Mouse (Mus musculus) heart, postnatal 10 days (tissue): Measurements from ENCODE around the gene Tbkbp1. TPM values are rescaled to one million over a fixed set of nuclear protein-coding genes. Genes with fewer than 3 reads are reported as not detected.
A peak's percentile ranks its signal among the peaks of the same experiment; 100 is the strongest.

ENCODE experiments used
- DNase-seq, 2 experiments: peaks; one replicate each; pipeline ENCODE4 v3.0.0; 2021
- intact Hi-C: fragments of 180-260 bp; cut with DNase I; formaldehyde crosslinking; loops from one replicate; pipeline ENCODE4 v1.15.1; 2025
- total RNA-seq, 2 experiments: library from RNA; stranded (reverse); gene quantifications; 2 replicates each; pipeline ENCODE4 v1.2.3; 2021

Tbkbp1 gene
- total RNA-seq, 2 experiments from 2014 or later: 15.9 to 17.3 TPM

- DNase-seq: no peak
- intact Hi-C loops: no loop called here
Observed at GRCm38 (mm10) chr11:97128956-97129355, 22.3 kb downstream of the Tbkbp1 start.

GRCm38 (mm10) chr11:97127470-97128223 lies 23.6 kb downstream of the Tbkbp1 start:
- intact Hi-C loops: no loop called here
- no peak for DNase-seq

- intact Hi-C loops: no loop called here
- DNase-seq: peak; percentile 52
Observed at GRCm38 (mm10) chr11:97126645-97127468, 24.4 kb downstream of the Tbkbp1 start.

- intact Hi-C loops: no loop called here
- DNase-seq: no peak
Observed at GRCm38 (mm10) chr11:97124266-97125036, 26.8 kb downstream of the Tbkbp1 start.

- intact Hi-C loops: no loop called here
- DNase-seq: no peak
Observed at GRCm38 (mm10) chr11:97123282-97123890, 27.9 kb downstream of the Tbkbp1 start.

- no peak for DNase-seq
Observed at GRCm38 (mm10) chr11:97120641-97121040, 30.7 kb downstream of the Tbkbp1 start.

GRCm38 (mm10) chr11:97120221-97120620 lies 31.1 kb downstream of the Tbkbp1 start:
- intact Hi-C loops: no loop called here
- DNase-seq: no peak

More at GRCm38 (mm10) chr11:97120641-97121040, 30.7 kb downstream of the Tbkbp1 start:
- intact Hi-C loops: no loop called here

- intact Hi-C loops: no loop called here
- DNase-seq: no peak
Observed at GRCm38 (mm10) chr11:97115797-97116196, 35.5 kb downstream of the Tbkbp1 start.

GRCm38 (mm10) chr11:97114671-97115601 lies 36.4 kb downstream of the Tbkbp1 start, which contains the start of gene Tbx21:
TSS of gene Tbx21 (minus strand) at chr11:97115331.
- intact Hi-C loops: no loop called here
- DNase-seq: no peak

- intact Hi-C loops: no loop called here
- DNase-seq: no peak
Observed at GRCm38 (mm10) chr11:97112519-97113125, 38.7 kb downstream of the Tbkbp1 start.

- intact Hi-C loops: no loop called here
- no peak for DNase-seq
Observed at GRCm38 (mm10) chr11:97108976-97109375, 42.3 kb downstream of the Tbkbp1 start.

- DNase-seq: no peak
- intact Hi-C loops: no loop called here
Observed at GRCm38 (mm10) chr11:97104091-97104483, 47.2 kb downstream of the Tbkbp1 start.

- DNase-seq: no peak
- intact Hi-C loops: no loop called here
Observed at GRCm38 (mm10) chr11:97103163-97104090, 47.9 kb downstream of the Tbkbp1 start.

GRCm38 (mm10) chr11:97101722-97102121 lies 49.6 kb downstream of the Tbkbp1 start:
- peak; percentile 53 to 77 for DNase-seq
- intact Hi-C loops: loop anchor here (2.0 kb wide), 2 partner anchors 45 to 75 kb away; no protein-coding TSS in a partner anchor

GRCm38 (mm10) chr11:97098791-97099190 lies 52.5 kb downstream of the Tbkbp1 start:
- intact Hi-C loops: no loop called here
- peak; percentile 55 to 57 for DNase-seq

- DNase-seq: no peak
- intact Hi-C loops: no loop called here
Observed at GRCm38 (mm10) chr11:97094600-97094999, 56.7 kb downstream of the Tbkbp1 start.

GRCm38 (mm10) chr11:97086365-97086764 lies 64.9 kb downstream of the Tbkbp1 start:
- intact Hi-C loops: no loop called here
- no peak for DNase-seq
